Mouse (Mus musculus): Measurements from ENCODE around the gene Tsr2. TPM values are rescaled to one million over a fixed set of nuclear protein-coding genes. Genes with fewer than 3 reads are reported as not detected.

Tsr2 gene
- polyA plus RNA-seq, 1 experiment from 2014 or later = 34.2 TPM

DNA sequence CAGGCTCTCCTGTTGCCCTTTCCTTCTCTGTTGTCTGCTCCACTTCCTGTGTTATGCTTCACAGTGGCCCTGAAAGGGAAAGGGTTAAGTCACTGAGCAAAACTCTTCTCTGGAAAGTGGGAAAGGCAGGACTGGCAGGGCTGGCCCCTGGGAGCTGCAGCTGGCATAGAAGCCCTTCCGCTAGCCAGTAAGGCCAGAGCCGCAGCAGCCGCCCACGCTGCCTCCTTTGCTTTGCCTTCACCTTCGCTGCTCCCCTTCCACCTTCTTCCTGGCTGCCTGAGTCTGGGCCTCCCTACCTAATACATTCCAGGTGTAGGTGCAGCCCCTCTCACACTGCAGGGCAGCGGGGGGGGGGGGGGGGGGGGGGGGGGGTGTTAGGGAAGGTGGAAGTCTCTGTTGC lies 41.9 kb downstream of the Tsr2 start:
- H3K9ac ChIP-seq (replicated peaks; ENCODE audit: low read depth, low read length) = no peak overlapping the region
- ATAC-seq (ENCODE audit: insufficient number of reproducible peaks, insufficient read depth, low FRiP score, low read depth) = no peak
- H3K4me3 ChIP-seq (ENCODE audit: low read depth, low read length) = no peak overlapping the region
- H3K4me1 ChIP-seq (ENCODE audit: control insufficient read depth, insufficient read depth, low read length) = peaks cover 7% of the 10 kb centered on the region; the same call in 1 of the 2 replicates
- WGBS = 60% methylated on average over 5 of the region's 6 CpGs
- H3K9me3 ChIP-seq (ENCODE audit: control insufficient read depth, low read depth, low read length) = no peaks in the 10 kb centered on the region
- H3K4me2 ChIP-seq (replicated peaks; ENCODE audit: low read depth, low read length) = no peak overlapping the region
- H3K36me3 ChIP-seq (ENCODE audit: control insufficient read depth, insufficient read depth, low read length) = no peaks in the 10 kb centered on the region
- H3K27me3 ChIP-seq (ENCODE audit: control insufficient read depth, insufficient read depth, low read length) = no peaks in the 10 kb centered on the region
- H3K27ac ChIP-seq (ENCODE audit: low read length) = peak overlapping the region; percentile 33; the same call in 1 of the 2 replicates

DNA sequence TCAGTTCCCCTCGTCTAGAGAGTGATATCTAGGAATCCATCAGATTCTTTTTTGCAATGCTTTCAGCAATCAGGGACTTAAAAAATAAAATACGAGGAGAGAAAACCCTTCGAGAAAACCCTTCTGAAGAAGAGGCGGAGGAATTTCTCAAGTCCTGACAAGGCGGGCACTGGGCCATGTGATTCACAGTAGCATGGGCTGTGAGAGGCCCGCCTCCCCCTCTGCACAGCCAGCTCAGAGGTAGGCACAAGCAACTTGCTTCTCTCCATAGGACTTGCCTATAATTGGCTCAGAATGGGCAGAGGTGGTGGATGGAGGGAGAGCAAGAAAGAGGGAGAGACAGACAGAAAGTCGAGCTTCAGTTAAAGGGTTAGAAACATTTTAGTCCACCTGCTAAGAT lies 46.0 kb downstream of the Tsr2 start:
- H3K27me3 ChIP-seq (ENCODE audit: control insufficient read depth, insufficient read depth, low read length) = no peaks in the 10 kb centered on the region
- no peaks in the 10 kb centered on the region for H3K9me3 ChIP-seq (ENCODE audit: control insufficient read depth, low read depth, low read length)
- H3K4me3 ChIP-seq (ENCODE audit: low read depth, low read length) = no peak overlapping the region
- H3K4me1 ChIP-seq (ENCODE audit: control insufficient read depth, insufficient read depth, low read length) = peaks cover 13% of the 10 kb centered on the region; the same call in 1 of the 2 replicates
- WGBS = 84% methylated on average over 7 of the region's 7 CpGs
- H3K27ac ChIP-seq (ENCODE audit: low read length) = no peak overlapping the region
- ATAC-seq (ENCODE audit: insufficient number of reproducible peaks, insufficient read depth, low FRiP score, low read depth) = no peak
- no peak overlapping the region for H3K4me2 ChIP-seq (replicated peaks; ENCODE audit: low read depth, low read length)
- no peaks in the 10 kb centered on the region for H3K36me3 ChIP-seq (ENCODE audit: control insufficient read depth, insufficient read depth, low read length)
- no peak overlapping the region for H3K9ac ChIP-seq (replicated peaks; ENCODE audit: low read depth, low read length)

DNA sequence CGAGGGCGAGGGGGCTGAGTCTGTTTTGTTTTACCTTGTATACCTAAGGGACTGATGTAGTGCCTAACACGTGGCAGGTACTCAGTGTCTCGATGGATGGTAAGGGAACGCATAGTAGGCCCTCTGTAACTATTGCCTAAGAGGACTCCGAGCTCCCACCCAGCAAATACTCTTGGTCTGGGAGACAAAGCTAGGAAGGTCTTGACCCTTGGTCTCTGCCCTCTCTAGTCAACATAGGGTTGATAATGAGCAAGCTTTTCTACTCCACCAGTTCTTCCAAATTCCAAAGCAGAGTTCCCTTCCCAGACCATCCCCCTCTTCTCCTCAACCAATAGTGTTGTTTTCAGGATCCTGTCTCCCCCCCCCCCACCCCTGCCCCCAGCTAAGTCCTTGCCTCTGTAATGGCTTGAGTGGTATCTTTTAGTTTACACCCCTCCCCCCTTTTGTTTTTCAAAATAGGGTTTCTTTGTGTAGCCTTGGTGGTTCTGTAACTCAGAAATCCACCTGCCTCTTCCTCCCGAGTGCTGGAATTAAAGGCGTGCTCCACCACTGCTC lies 46.6 kb downstream of the Tsr2 start:
- no peak overlapping the region for H3K27ac ChIP-seq (ENCODE audit: low read length)
- no peak overlapping the region for H3K9ac ChIP-seq (replicated peaks; ENCODE audit: low read depth, low read length)
- no peaks in the 10 kb centered on the region for H3K27me3 ChIP-seq (ENCODE audit: control insufficient read depth, insufficient read depth, low read length)
- no peak for ATAC-seq (ENCODE audit: insufficient number of reproducible peaks, insufficient read depth, low FRiP score, low read depth)
- peak overlapping the region; percentile 53; the same call in 1 of the 2 replicates for H3K4me2 ChIP-seq (replicated peaks; ENCODE audit: low read depth, low read length)
- no peak overlapping the region for H3K4me3 ChIP-seq (ENCODE audit: low read depth, low read length)
- no peaks in the 10 kb centered on the region for H3K9me3 ChIP-seq (ENCODE audit: control insufficient read depth, low read depth, low read length)
- WGBS = 53% methylated on average over 8 of the region's 8 CpGs
- no peaks in the 10 kb centered on the region for H3K36me3 ChIP-seq (ENCODE audit: control insufficient read depth, insufficient read depth, low read length)
- H3K4me1 ChIP-seq (ENCODE audit: control insufficient read depth, insufficient read depth, low read length) = peaks cover 13% of the 10 kb centered on the region; the same call in 1 of the 2 replicates

GRCm38 (mm10) chrX:151047431-151048058 lies 48.8 kb downstream of the Tsr2 start:
- Histone ChIP-seq H3K27ac (ENCODE audit: low read length) (peak overlapping the region; percentile 87), H3K9ac (replicated peaks; ENCODE audit: low read depth, low read length) (peak overlapping the region; percentile 63), H3K36me3 (ENCODE audit: control insufficient read depth, insufficient read depth, low read length) (no peaks in the 10 kb centered on the region), H3K9me3 (ENCODE audit: control insufficient read depth, low read depth, low read length) (no peaks in the 10 kb centered on the region), H3K27me3 (ENCODE audit: control insufficient read depth, insufficient read depth, low read length) (no peaks in the 10 kb centered on the region), H3K4me1 (ENCODE audit: control insufficient read depth, insufficient read depth, low read length) (0 out of 2 replicates have a peak, but pooled peaks cover 8% of the 10 kb centered on the region), H3K4me2 (replicated peaks; ENCODE audit: low read depth, low read length) (peak overlapping the region; percentile 53), H3K4me3 (ENCODE audit: low read depth, low read length) (peak overlapping the region; percentile 58)
- ATAC-seq (ENCODE audit: insufficient number of reproducible peaks, insufficient read depth, low FRiP score, low read depth) = peak; percentile 67
- 30% methylated on average over 37 of the region's 56 CpGs for WGBS

DNA sequence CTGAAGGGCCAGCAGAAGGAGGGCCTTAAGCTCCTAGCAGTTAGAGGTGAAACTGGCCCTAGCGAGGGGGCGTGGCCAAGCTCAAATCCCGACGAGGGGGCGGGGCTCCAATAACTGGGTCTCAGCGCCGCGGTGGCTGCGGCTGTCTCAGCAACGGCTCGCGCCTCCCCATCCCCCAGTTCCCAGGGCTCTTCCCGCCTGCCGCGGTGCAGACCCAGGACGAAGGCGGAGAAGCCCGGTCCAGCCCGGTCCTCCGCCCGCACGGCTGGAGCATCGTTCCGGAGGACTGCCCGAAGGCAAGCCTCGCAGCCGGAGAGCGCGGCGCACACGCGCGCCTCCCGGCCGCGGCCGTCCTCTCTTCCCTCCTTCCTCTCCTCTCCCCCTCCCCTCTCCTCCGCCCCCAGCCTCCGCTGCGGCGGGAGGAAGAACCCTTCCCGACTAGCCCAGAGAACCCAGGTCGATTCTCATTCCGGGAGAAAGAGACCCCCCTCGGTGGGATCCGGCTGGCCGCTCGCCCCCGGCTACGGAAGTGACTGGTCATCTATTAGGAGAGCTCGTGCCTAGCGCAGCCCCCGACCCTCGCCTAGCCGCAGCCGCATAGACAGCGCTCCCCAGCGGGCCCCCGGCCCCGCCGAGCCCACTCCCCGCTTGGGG lies 49.4 kb downstream of the Tsr2 start:
- ATAC-seq (ENCODE audit: insufficient number of reproducible peaks, insufficient read depth, low FRiP score, low read depth) = peak; percentile 87
- Histone ChIP-seq H3K4me1 (ENCODE audit: control insufficient read depth, insufficient read depth, low read length) (0 out of 2 replicates have a peak, but pooled peaks cover 8% of the 10 kb centered on the region), H3K9ac (replicated peaks; ENCODE audit: low read depth, low read length) (peak overlapping the region; percentile 63), H3K4me2 (replicated peaks; ENCODE audit: low read depth, low read length) (peak overlapping the region; percentile 53), H3K27me3 (ENCODE audit: control insufficient read depth, insufficient read depth, low read length) (no peaks in the 10 kb centered on the region), H3K9me3 (ENCODE audit: control insufficient read depth, low read depth, low read length) (no peaks in the 10 kb centered on the region), H3K36me3 (ENCODE audit: control insufficient read depth, insufficient read depth, low read length) (no peaks in the 10 kb centered on the region), H3K27ac (ENCODE audit: low read length) (peak overlapping the region; percentile 87), H3K4me3 (ENCODE audit: low read depth, low read length) (peak overlapping the region; percentile 58)
- WGBS = 30% methylated on average over 33 of the region's 62 CpGs

DNA sequence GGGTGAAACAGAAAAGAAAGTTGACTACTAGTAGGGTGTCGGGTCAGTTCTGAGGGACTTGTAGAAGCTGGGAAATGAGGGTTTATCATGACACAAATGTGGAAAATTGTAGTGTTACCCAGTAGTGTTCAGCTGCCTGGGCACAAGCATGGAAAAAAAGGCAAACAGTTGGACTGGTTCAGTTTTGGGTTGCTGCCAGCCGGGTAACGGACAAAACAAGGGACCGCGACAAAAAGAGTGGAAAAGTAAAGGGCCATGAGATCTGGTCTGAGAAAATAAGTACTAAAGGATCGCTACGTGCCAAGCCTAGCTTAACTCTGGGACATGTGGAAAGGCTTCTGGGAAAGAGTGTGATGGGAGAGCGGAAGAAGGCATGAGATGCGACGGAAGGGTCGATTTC lies 50.0 kb downstream of the Tsr2 start:
- Histone ChIP-seq H3K4me3 (ENCODE audit: low read depth, low read length) (peak overlapping the region; percentile 58), H3K36me3 (ENCODE audit: control insufficient read depth, insufficient read depth, low read length) (no peaks in the 10 kb centered on the region), H3K9me3 (ENCODE audit: control insufficient read depth, low read depth, low read length) (no peaks in the 10 kb centered on the region), H3K4me1 (ENCODE audit: control insufficient read depth, insufficient read depth, low read length) (0 out of 2 replicates have a peak, but pooled peaks cover 8% of the 10 kb centered on the region), H3K4me2 (replicated peaks; ENCODE audit: low read depth, low read length) (peak overlapping the region; percentile 53; the same call in 1 of the 2 replicates), H3K9ac (replicated peaks; ENCODE audit: low read depth, low read length) (0 out of 2 replicates have a peak overlapping the region, but pooled peaks have one; percentile 63), H3K27me3 (ENCODE audit: control insufficient read depth, insufficient read depth, low read length) (no peaks in the 10 kb centered on the region), H3K27ac (ENCODE audit: low read length) (peak overlapping the region; percentile 87; the same call in 1 of the 2 replicates)
- ATAC-seq (ENCODE audit: insufficient number of reproducible peaks, insufficient read depth, low FRiP score, low read depth) = no peak
- 48% methylated on average over 11 of the region's 11 CpGs for WGBS

GRCm38 (mm10) chrX:151045850-151046249 lies 50.5 kb downstream of the Tsr2 start, which contains the start of gene Fgd1:
Fgd1 (plus strand) TSS chrX:151046150.
- WGBS = 94% methylated on average over 8 of the region's 8 CpGs

GRCm38 (mm10) chrX:151041223-151041622 lies 55.1 kb downstream of the Tsr2 start:
- 55% methylated on average over 5 of the region's 5 CpGs for WGBS

More at GRCm38 (mm10) chrX:151045850-151046249, 50.5 kb downstream of the Tsr2 start, which contains the start of gene Fgd1:
- Histone ChIP-seq H3K27ac (ENCODE audit: low read length) (peak within 1 kb of the TSS; percentile 87), H3K4me3 (ENCODE audit: low read depth, low read length) (peak within 1 kb of the TSS; percentile 58), H3K27me3 (ENCODE audit: control insufficient read depth, insufficient read depth, low read length) (no peaks in the 10 kb centered on the region), H3K4me1 (ENCODE audit: control insufficient read depth, insufficient read depth, low read length) (0 out of 2 replicates have a peak, but pooled peaks cover 8% of the 10 kb centered on the region), H3K4me2 (replicated peaks; ENCODE audit: low read depth, low read length) (peak within 1 kb of the TSS; percentile 53; the same call in 1 of the 2 replicates), H3K9ac (replicated peaks; ENCODE audit: low read depth, low read length) (peak within 1 kb of the TSS; percentile 63; the same call in 1 of the 2 replicates), H3K36me3 (ENCODE audit: control insufficient read depth, insufficient read depth, low read length) (no peaks in the 10 kb centered on the region), H3K9me3 (ENCODE audit: control insufficient read depth, low read depth, low read length) (no peaks in the 10 kb centered on the region)
- no peak for ATAC-seq (ENCODE audit: insufficient number of reproducible peaks, insufficient read depth, low FRiP score, low read depth)

More at GRCm38 (mm10) chrX:151041223-151041622, 55.1 kb downstream of the Tsr2 start:
- no peak for ATAC-seq (ENCODE audit: insufficient number of reproducible peaks, insufficient read depth, low FRiP score, low read depth)
- Histone ChIP-seq H3K9me3 (ENCODE audit: control insufficient read depth, low read depth, low read length) (no peaks in the 10 kb centered on the region), H3K4me3 (ENCODE audit: low read depth, low read length) (no peak overlapping the region), H3K4me2 (replicated peaks; ENCODE audit: low read depth, low read length) (no peak overlapping the region), H3K36me3 (ENCODE audit: control insufficient read depth, insufficient read depth, low read length) (no peaks in the 10 kb centered on the region), H3K9ac (replicated peaks; ENCODE audit: low read depth, low read length) (no peak overlapping the region), H3K4me1 (ENCODE audit: control insufficient read depth, insufficient read depth, low read length) (no peaks in the 10 kb centered on the region), H3K27me3 (ENCODE audit: control insufficient read depth, insufficient read depth, low read length) (no peaks in the 10 kb centered on the region), H3K27ac (ENCODE audit: low read length) (no peak overlapping the region)

Measured in stomach, embryonic 14.5 days (tissue).